In the genomic region with DNA sequence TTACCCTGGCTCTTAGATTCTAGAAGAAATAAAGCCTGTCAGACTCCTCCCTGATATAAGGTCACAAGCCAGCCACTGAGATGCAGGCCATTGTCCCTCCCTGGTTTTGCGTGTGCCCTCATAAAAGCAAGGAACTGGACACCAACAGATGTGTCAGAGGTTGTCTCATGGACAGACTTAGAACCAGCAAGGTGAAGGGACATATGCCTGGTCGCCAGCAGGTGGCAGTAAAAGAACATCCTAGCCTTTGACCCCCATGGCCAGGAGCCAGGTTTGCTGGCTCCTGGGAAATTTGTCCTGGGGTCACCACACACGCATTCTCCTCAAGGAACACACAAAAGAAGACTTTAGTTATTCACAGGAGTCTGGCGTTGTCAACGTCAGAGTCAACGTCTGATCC, we compare ENCODE assay signal across 8 mouse cellular contexts.
A peak's percentile ranks its signal among the peaks of the same experiment; 100 is the strongest.
DNase-seq lines count a peak whose midpoint lies in the region; ATAC-seq and TF ChIP-seq lines count a peak whose summit lies in the region.

No protein-coding gene starts in this region.

- DNase-seq in gastrocnemius, adult 8-10 months (ENCODE audit: low spot score in 2 of 2) = peak; percentile 16 to 17
- no peak for DNase-seq in gastrocnemius, postnatal 14 days
- DNase-seq in spleen, adult 2 months (ENCODE audit: low read depth in 1 of 2, low spot score in 2 of 2) = no peak
- DNase-seq in spleen, postnatal 14 days (ENCODE audit: low spot score in 2 of 2) = no peak
- peak; percentile 49 for DNase-seq in embryonic facial prominence, embryonic 11.5 days (ENCODE audit: low spot score)
- DNase-seq in retina, postnatal 1 day = peak; percentile 59
- DNase-seq in spleen, postnatal 4 days (ENCODE audit: low spot score in 2 of 2) = no peak
- no peak for DNase-seq in urinary bladder, postnatal 36 days (ENCODE audit: low spot score in 2 of 2)

- H3K4me1 ChIP-seq in spleen, adult 2 months (ENCODE audit: control insufficient read depth, insufficient read depth, insufficient read length) = no peaks in the 10 kb centered on the region
- no peaks in the 10 kb centered on the region for H3K4me1 ChIP-seq in embryonic facial prominence, embryonic 11.5 days (ENCODE audit: control insufficient read depth, insufficient read depth, low read length)

- no peak for TF ChIP-seq POLR2A in spleen, adult 2 months (IDR thresholded peaks at IDR 0.05; ENCODE audit: low read depth, low read length)

- H3K36me3 ChIP-seq in spleen, adult 2 months (ENCODE audit: control insufficient read depth, insufficient read depth, low read length) = no peaks in the 10 kb centered on the region
- H3K36me3 ChIP-seq in embryonic facial prominence, embryonic 11.5 days (replicated peaks; ENCODE audit: control insufficient read depth, insufficient read depth, low read depth, low read length) = no peaks in the 10 kb centered on the region

- H3K27me3 ChIP-seq in spleen, adult 2 months (ENCODE audit: control insufficient read depth, insufficient read depth, low read length) = no peaks in the 10 kb centered on the region
- no peaks in the 10 kb centered on the region for H3K27me3 ChIP-seq in embryonic facial prominence, embryonic 11.5 days (ENCODE audit: control insufficient read depth, insufficient read depth, low read length)

- H3K9ac ChIP-seq in embryonic facial prominence, embryonic 11.5 days (replicated peaks; ENCODE audit: low read length) = no peak overlapping the region

- no peak for ATAC-seq in embryonic facial prominence, embryonic 11.5 days (replicated peaks; ENCODE audit: insufficient number of reproducible peaks, low FRiP score, low TSS enrichment, low read depth)

- no peak overlapping the region for H3K4me2 ChIP-seq in embryonic facial prominence, embryonic 11.5 days (ENCODE audit: low read depth, low read length)

- intact Hi-C loops in gastrocnemius, postnatal 14 days (cut with DNase I; ENCODE audit: low total_unique reads) = loop anchor here (2.0 kb wide), 1 partner anchor 43 kb away; no protein-coding TSS in a partner anchor

- H3K4me3 ChIP-seq in spleen, adult 2 months (ENCODE audit: extremely low read depth, insufficient read depth, insufficient read length) = no peak overlapping the region
- no peak overlapping the region for H3K4me3 ChIP-seq in embryonic facial prominence, embryonic 11.5 days (ENCODE audit: low read depth, low read length)

- 27% methylated on average over 6 of the region's 6 CpGs for WGBS in spleen, adult 2 months
- 21% methylated on average over 6 of the region's 6 CpGs for WGBS in embryonic facial prominence, embryonic 11.5 days

- no peaks in the 10 kb centered on the region for H3K9me3 ChIP-seq in embryonic facial prominence, embryonic 11.5 days (replicated peaks; ENCODE audit: control insufficient read depth, low read length)

- peak; percentile 25; the same call in 1 of the 2 replicates for TF ChIP-seq CTCF in spleen, adult 2 months (IDR thresholded peaks at IDR 0.05; ENCODE audit: extremely low read depth, insufficient read depth, insufficient read length, insufficient replicate concordance)

- H3K27ac ChIP-seq in spleen, adult 2 months (ENCODE audit: insufficient read depth, low read length) = no peak overlapping the region
- no peak overlapping the region for H3K27ac ChIP-seq in embryonic facial prominence, embryonic 11.5 days (replicated peaks; ENCODE audit: low read depth, low read length)

Comparison
In these comparisons a context has a peak if more than half of its experiments do, and no peak if none do; other contexts are left out.
1. DNase-seq: peak in gastrocnemius, adult 8-10 months (2 of 2), embryonic facial prominence, embryonic 11.5 days (single experiment) and retina, postnatal 1 day (single experiment); none in gastrocnemius, postnatal 14 days (single experiment), spleen, adult 2 months (0 of 2), spleen, postnatal 14 days (0 of 2), spleen, postnatal 4 days (0 of 2) and urinary bladder, postnatal 36 days (0 of 2).